Mouse (Mus musculus): Measurements from ENCODE around the gene Slc18a2. TPM values are rescaled to one million over a fixed set of nuclear protein-coding genes. Genes with fewer than 3 reads are reported as not detected.
A peak's percentile ranks its signal among the peaks of the same experiment; 100 is the strongest.

The Slc18a2 gene
- polyA plus RNA-seq, 2 experiments from 2014 or later, result 21.1 to 28.6 TPM

- no peak for ATAC-seq
Observed at GRCm38 (mm10) chr19:59280841-59281240, 20.1 kb downstream of the Slc18a2 start.

GRCm38 (mm10) chr19:59282001-59282400 is 21.3 kb downstream of the Slc18a2 start:
- ATAC-seq, result no peak

- no peak for ATAC-seq
Observed at GRCm38 (mm10) chr19:59289042-59289441, 28.3 kb downstream of the Slc18a2 start.

GRCm38 (mm10) chr19:59289811-59290210 is 29.1 kb downstream of the Slc18a2 start:
- no peak for ATAC-seq

GRCm38 (mm10) chr19:59292183-59292839 is 31.6 kb downstream of the Slc18a2 start:
- no peak for ATAC-seq

- ATAC-seq, result no peak
Observed at GRCm38 (mm10) chr19:59315308-59315707, 54.6 kb downstream of the Slc18a2 start.

- ATAC-seq, result no peak
Observed at GRCm38 (mm10) chr19:59316571-59316970, 55.9 kb downstream of the Slc18a2 start.

GRCm38 (mm10) chr19:59321990-59322389 is 61.3 kb downstream of the Slc18a2 start, which contains the start of gene Rps12-ps3:
Gene Rps12-ps3, plus strand, starts transcription at chr19:59322290.
- ATAC-seq, result no peak

- ATAC-seq, result no peak
Observed at GRCm38 (mm10) chr19:59330816-59331225, 70.1 kb downstream of the Slc18a2 start.

GRCm38 (mm10) chr19:59336655-59337054 is 76.0 kb downstream of the Slc18a2 start:
- no peak for ATAC-seq

GRCm38 (mm10) chr19:59337872-59338681 is 77.4 kb downstream of the Slc18a2 start:
- no peak for ATAC-seq

- ATAC-seq, result no peak
Observed at GRCm38 (mm10) chr19:59339908-59340307, 79.2 kb downstream of the Slc18a2 start.

GRCm38 (mm10) chr19:59342964-59343363 is 82.3 kb downstream of the Slc18a2 start:
- no peak for ATAC-seq

- peak; percentile 38 for ATAC-seq
Observed at GRCm38 (mm10) chr19:59344304-59344711, 83.6 kb downstream of the Slc18a2 start.

GRCm38 (mm10) chr19:59345081-59345657 is 84.5 kb downstream of the Slc18a2 start:
- ATAC-seq, result peak; percentile 42

Other genes starting within 250 kb of the Slc18a2 start
- 1 to 10 TPM in 1 of 2 experiments, under 1 TPM in 1; 0.90 to 2.9 TPM for gene Shtn1, start 184.8 kb upstream of the Slc18a2 start, polyA plus RNA-seq (2017; shearing (Covaris generic))
- gene Vax1, start 90.8 kb upstream of the Slc18a2 start, polyA plus RNA-seq (2017; shearing (Covaris generic)), result not detected
- not detected for gene Kcnk18, start 41.7 kb upstream of the Slc18a2 start, polyA plus RNA-seq (2017; shearing (Covaris generic))
- 100 to 1,000 TPM in 1 of 2 experiments, 10 to 100 TPM in 1; 76.5 to 637 TPM for gene Rps12-ps3, start 61.4 kb downstream of the Slc18a2 start, polyA plus RNA-seq (2017; shearing (Covaris generic))
- gene Pdzd8, start 84.9 kb downstream of the Slc18a2 start, polyA plus RNA-seq (2017; shearing (Covaris generic)), result 10 to 100 TPM in 1 of 2 experiments, 1 to 10 TPM in 1; 6.2 to 10.1 TPM
- not detected for gene Emx2, start 197.5 kb downstream of the Slc18a2 start, polyA plus RNA-seq (2017; shearing (Covaris generic))

Measured in CD4-positive, CD25-positive, alpha-beta regulatory T cell, adult 4 months (primary cell).